Comparison of ENCODE assay signal across 20 mouse cellular contexts in the genomic region with DNA sequence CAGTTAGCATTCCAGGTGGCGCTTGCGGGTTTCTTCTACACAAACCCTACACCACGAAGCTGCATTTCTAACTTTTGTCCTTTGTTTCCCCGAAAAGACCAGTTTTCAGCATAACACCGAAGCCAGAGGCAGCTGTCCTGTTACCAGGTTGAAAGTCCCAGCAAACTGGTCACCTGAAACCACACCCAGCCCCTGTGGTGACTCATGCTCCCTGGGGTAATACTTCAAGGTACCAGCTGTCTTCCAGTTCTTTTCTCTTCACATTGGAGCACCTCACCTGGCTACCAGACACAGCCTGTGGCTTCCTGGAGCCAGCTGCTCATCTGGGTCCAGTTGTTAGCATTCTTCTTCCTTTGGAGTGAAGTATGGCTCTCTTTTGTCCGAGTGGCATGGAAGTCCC.
DNase-seq lines count a peak whose midpoint lies in the region; ATAC-seq and TF ChIP-seq lines count a peak whose summit lies in the region.
"Had no signal": no experiment of that assay in that cellular context is flagged by ENCODE, and none has a peak within 500 bp of the region (broad histone marks: within the 10 kb centered on the region; RNA-seq: fewer than 3 reads in every experiment).

No protein-coding gene starts in this region.

- H3K9ac ChIP-seq in midbrain, postnatal 0 days (replicated peaks; ENCODE audit: low read length, poor library complexity, severe bottlenecking), result no peak overlapping the region
- H3K9ac ChIP-seq in limb, embryonic 12.5 days (replicated peaks), result no peak overlapping the region
- H3K9ac ChIP-seq: embryonic facial prominence, embryonic 13.5 days; forebrain, embryonic 15.5 days; heart, embryonic 13.5 days; hindbrain, embryonic 15.5 days had no signal

- no peak overlapping the region for H3K4me2 ChIP-seq in midbrain, postnatal 0 days (ENCODE audit: low read depth, low read length, poor library complexity, severe bottlenecking)
- H3K4me2 ChIP-seq in limb, embryonic 12.5 days, result no peak overlapping the region
- H3K4me2 ChIP-seq: embryonic facial prominence, embryonic 13.5 days; forebrain, embryonic 15.5 days; heart, embryonic 13.5 days; hindbrain, embryonic 15.5 days had no signal

- ATAC-seq in midbrain, postnatal 0 days (ENCODE audit: low FRiP score), result no peak
- no peak for ATAC-seq in limb, embryonic 12.5 days (ENCODE audit: insufficient number of reproducible peaks, insufficient read depth, low FRiP score, low TSS enrichment, low read depth)
- ATAC-seq: forebrain, embryonic 15.5 days; intestine, embryonic 16.5 days; Patski had no signal

- peaks cover 7% of the 10 kb centered on the region for H3K9me3 ChIP-seq in midbrain, embryonic 10.5 days (replicated peaks)
- H3K9me3 ChIP-seq in midbrain, postnatal 0 days (ENCODE audit: low read length), result no peaks in the 10 kb centered on the region
- H3K9me3 ChIP-seq in embryonic facial prominence, embryonic 10.5 days, result peaks cover 6% of the 10 kb centered on the region
- H3K9me3 ChIP-seq in limb, embryonic 12.5 days, result peaks cover 4% of the 10 kb centered on the region; the same call in 1 of the 2 replicates
- H3K9me3 ChIP-seq: embryonic facial prominence, embryonic 13.5 days; forebrain, embryonic 15.5 days; heart, embryonic 13.5 days; hindbrain, embryonic 15.5 days had no signal

- 0 out of 2 replicates have a peak overlapping the region, but pooled peaks have one; percentile 55 for H3K27ac ChIP-seq in midbrain, embryonic 10.5 days (replicated peaks)
- no peak overlapping the region for H3K27ac ChIP-seq in midbrain, postnatal 0 days (ENCODE audit: low read depth, low read length)
- H3K27ac ChIP-seq in embryonic facial prominence, embryonic 10.5 days (replicated peaks), result peak overlapping the region; percentile 27
- H3K27ac ChIP-seq in limb, embryonic 12.5 days, result peak overlapping the region; percentile 43
- H3K27ac ChIP-seq: embryonic facial prominence, embryonic 13.5 days; forebrain, embryonic 15.5 days; heart, embryonic 13.5 days; hindbrain, embryonic 15.5 days had no signal

- H3K36me3 ChIP-seq in midbrain, embryonic 10.5 days, result peaks cover 24% of the 10 kb centered on the region
- peaks cover 16% of the 10 kb centered on the region; the same call in 1 of the 2 replicates for H3K36me3 ChIP-seq in midbrain, postnatal 0 days (ENCODE audit: insufficient read depth, low read length)
- H3K36me3 ChIP-seq in embryonic facial prominence, embryonic 10.5 days (replicated peaks), result peaks cover 34% of the 10 kb centered on the region
- peaks cover 17% of the 10 kb centered on the region for H3K36me3 ChIP-seq in limb, embryonic 12.5 days

- WGBS in midbrain, embryonic 10.5 days, result 79% methylated on average over 6 of the region's 6 CpGs
- 79% methylated on average over 6 of the region's 6 CpGs for WGBS in midbrain, postnatal 0 days
- 75% methylated on average over 6 of the region's 6 CpGs for WGBS in embryonic facial prominence, embryonic 10.5 days
- 78% methylated on average over 6 of the region's 6 CpGs for WGBS in limb, embryonic 12.5 days

- no peak for DNase-seq in midbrain, embryonic 10.5 days (ENCODE audit: low spot score)
- no peak for DNase-seq in midbrain, postnatal 0 days (ENCODE audit: low spot score)
- no peak for DNase-seq in embryonic facial prominence, embryonic 10.5 days (ENCODE audit: low spot score)
- DNase-seq in gastrocnemius, adult 18-20 months (ENCODE audit: low spot score), result no peak
- no peak for DNase-seq in layer of hippocampus, adult 9-10 months (ENCODE audit: low spot score)
- DNase-seq: adrenal gland, adult 8-10 months; adrenal gland, postnatal 36 days; cerebellum, adult 11 months; cerebellum, adult 8-10 months; cerebellum, postnatal 14 days; embryo, embryonic 11 days; gastrocnemius, postnatal 14 days; heart, postnatal 36 days had no signal

- H3K4me3 ChIP-seq in midbrain, embryonic 10.5 days, result no peak overlapping the region
- H3K4me3 ChIP-seq in midbrain, postnatal 0 days (ENCODE audit: low read depth, low read length), result no peak overlapping the region
- no peak overlapping the region for H3K4me3 ChIP-seq in embryonic facial prominence, embryonic 10.5 days
- H3K4me3 ChIP-seq in limb, embryonic 12.5 days (replicated peaks), result no peak overlapping the region
- H3K4me3 ChIP-seq: embryonic facial prominence, embryonic 13.5 days; forebrain, embryonic 15.5 days; heart, embryonic 13.5 days; hindbrain, embryonic 15.5 days had no signal

- H3K27me3 ChIP-seq in midbrain, embryonic 10.5 days (ENCODE audit: low read depth, poor library complexity, severe bottlenecking), result no peaks in the 10 kb centered on the region
- no peaks in the 10 kb centered on the region for H3K27me3 ChIP-seq in midbrain, postnatal 0 days (ENCODE audit: insufficient read depth, low read length)
- H3K27me3 ChIP-seq in embryonic facial prominence, embryonic 10.5 days (replicated peaks; ENCODE audit: low read depth, poor library complexity, severe bottlenecking), result no peaks in the 10 kb centered on the region
- no peaks in the 10 kb centered on the region for H3K27me3 ChIP-seq in limb, embryonic 12.5 days
- H3K27me3 ChIP-seq: embryonic facial prominence, embryonic 13.5 days; forebrain, embryonic 15.5 days; heart, embryonic 13.5 days; hindbrain, embryonic 15.5 days; Patski had no signal

- peaks cover 18% of the 10 kb centered on the region for H3K4me1 ChIP-seq in midbrain, embryonic 10.5 days
- peaks cover 10% of the 10 kb centered on the region; the same call in 1 of the 2 replicates for H3K4me1 ChIP-seq in midbrain, postnatal 0 days (ENCODE audit: insufficient read depth, low read length)
- peaks cover 27% of the 10 kb centered on the region for H3K4me1 ChIP-seq in embryonic facial prominence, embryonic 10.5 days
- peaks cover 39% of the 10 kb centered on the region for H3K4me1 ChIP-seq in limb, embryonic 12.5 days (replicated peaks)
- H3K4me1 ChIP-seq: forebrain, embryonic 15.5 days had no signal

- no peak for TF ChIP-seq CTCF in midbrain, postnatal 0 days (IDR thresholded peaks at IDR 0.05)
